Mouse (Mus musculus): ENCODE data around the gene Bloc1s2. TPM values are rescaled to one million over a fixed set of nuclear protein-coding genes. Genes with fewer than 3 reads are reported as not detected.

Bloc1s2 gene
- polyA plus RNA-seq, 2 experiments: 74.8 to 87.5 TPM

DNA sequence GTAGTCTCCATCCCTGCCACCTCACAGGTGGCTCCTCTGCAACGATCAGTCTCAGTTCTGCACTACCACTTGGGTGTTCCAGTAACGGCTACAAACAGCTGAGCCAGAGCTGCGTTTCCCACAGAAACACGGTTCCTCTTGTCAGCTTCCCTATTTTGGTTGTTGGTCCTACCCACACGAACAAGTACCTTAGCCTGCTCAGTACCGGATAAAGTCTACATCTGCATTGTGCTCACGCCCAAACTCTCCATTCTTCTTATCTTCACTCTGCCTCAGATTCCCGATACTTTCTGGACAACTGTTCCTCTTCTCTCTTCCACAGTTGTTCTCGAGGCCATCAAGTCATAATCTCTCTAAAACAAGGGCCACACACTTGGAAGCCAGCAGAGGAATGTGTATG lies 1.9 kb downstream of the Bloc1s2 start:
- Histone ChIP-seq H3K36me3 (ENCODE audit: control insufficient read depth, insufficient read depth, low read length) (peaks cover 48% of the 10 kb centered on the region), H3K9me3 (ENCODE audit: control insufficient read depth, low read length) (no peaks in the 10 kb centered on the region), H3K9ac (ENCODE audit: low read depth, low read length, severe bottlenecking) (no peak overlapping the region), H3K27me3 (ENCODE audit: control insufficient read depth, insufficient read depth, low read length) (no peaks in the 10 kb centered on the region), H3K27ac (replicated peaks; ENCODE audit: low read depth, low read length) (no peak overlapping the region), H3K4me1 (ENCODE audit: control insufficient read depth, insufficient read depth, low read length) (peaks cover 11% of the 10 kb centered on the region), H3K4me2 (replicated peaks; ENCODE audit: low read depth, low read length, severe bottlenecking) (no peak overlapping the region), H3K4me3 (replicated peaks; ENCODE audit: low read length) (no peak overlapping the region)
- no peak for TF ChIP-seq POLR2A (IDR thresholded peaks at IDR 0.05; ENCODE audit: borderline replicate concordance, extremely low read depth, insufficient read depth, insufficient read length)
- DNase-seq (ENCODE audit: low spot score) (no peak), ATAC-seq (ENCODE audit: low FRiP score, low read depth) (no peak)
- 88% methylated on average over 9 of the region's 9 CpGs for WGBS

DNA sequence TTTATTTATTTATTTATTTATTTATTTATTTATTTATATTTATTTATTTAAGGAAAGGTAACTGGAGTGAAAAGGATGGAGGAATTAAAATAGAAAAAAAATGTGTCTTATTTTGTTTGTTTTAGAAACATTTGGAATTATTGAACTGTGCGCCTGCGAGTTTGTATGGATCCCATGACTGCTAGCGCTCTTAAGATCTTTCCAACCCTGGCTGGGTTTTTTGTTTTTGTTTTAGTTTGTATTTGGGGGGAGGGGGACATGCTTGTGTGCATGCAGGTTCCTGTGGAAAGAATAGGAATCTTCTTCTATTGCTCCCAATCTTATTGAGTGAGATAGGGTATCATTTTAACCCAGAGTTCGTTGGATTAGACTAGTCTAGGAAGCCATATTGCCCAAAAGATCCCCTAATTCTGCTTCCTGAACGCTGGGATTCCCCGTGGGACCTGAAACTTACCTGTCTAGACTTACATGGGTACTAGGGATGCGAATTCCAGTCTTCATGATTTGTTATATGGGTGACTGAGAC lies 10.2 kb downstream of the Bloc1s2 start:
- Histone ChIP-seq H3K27me3 (ENCODE audit: control insufficient read depth, insufficient read depth, low read length) (no peaks in the 10 kb centered on the region), H3K27ac (replicated peaks; ENCODE audit: low read depth, low read length) (no peak overlapping the region), H3K9ac (ENCODE audit: low read depth, low read length, severe bottlenecking) (no peak overlapping the region), H3K9me3 (ENCODE audit: control insufficient read depth, low read length) (no peaks in the 10 kb centered on the region), H3K4me1 (ENCODE audit: control insufficient read depth, insufficient read depth, low read length) (no peaks in the 10 kb centered on the region), H3K4me3 (replicated peaks; ENCODE audit: low read length) (peak overlapping the region; percentile 64), H3K4me2 (replicated peaks; ENCODE audit: low read depth, low read length, severe bottlenecking) (peak overlapping the region; percentile 45), H3K36me3 (ENCODE audit: control insufficient read depth, insufficient read depth, low read length) (peaks cover 37% of the 10 kb centered on the region)
- TF ChIP-seq POLR2A (IDR thresholded peaks at IDR 0.05; ENCODE audit: borderline replicate concordance, extremely low read depth, insufficient read depth, insufficient read length): no peak
- DNase-seq (ENCODE audit: low spot score) (no peak), ATAC-seq (ENCODE audit: low FRiP score, low read depth) (peak; percentile 17)
- WGBS: 22% methylated on average over 7 of the region's 7 CpGs

GRCm38 (mm10) chr19:44135072-44135959 lies 10.9 kb downstream of the Bloc1s2 start, which contains the start of gene Cwf19l1:
Cwf19l1 (minus strand) TSS chr19:44135876.
- WGBS: under 1% methylated on average over 45 of the region's 45 CpGs
- Histone ChIP-seq H3K9ac (ENCODE audit: low read depth, low read length, severe bottlenecking) (peak within 1 kb of the TSS; percentile 68), H3K27me3 (ENCODE audit: control insufficient read depth, insufficient read depth, low read length) (no peaks in the 10 kb centered on the region), H3K36me3 (ENCODE audit: control insufficient read depth, insufficient read depth, low read length) (peaks cover 39% of the 10 kb centered on the region), H3K27ac (replicated peaks; ENCODE audit: low read depth, low read length) (peak within 1 kb of the TSS; percentile 94), H3K4me2 (replicated peaks; ENCODE audit: low read depth, low read length, severe bottlenecking) (peak within 1 kb of the TSS; percentile 65), H3K4me1 (ENCODE audit: control insufficient read depth, insufficient read depth, low read length) (no peaks in the 10 kb centered on the region), H3K4me3 (replicated peaks; ENCODE audit: low read length) (peak within 1 kb of the TSS; percentile 64), H3K9me3 (ENCODE audit: control insufficient read depth, low read length) (no peaks in the 10 kb centered on the region)
- peak; percentile 94 for ATAC-seq (ENCODE audit: low FRiP score, low read depth)
- DNase-seq (ENCODE audit: low spot score): peak; percentile 94
- TF ChIP-seq POLR2A (IDR thresholded peaks at IDR 0.05; ENCODE audit: borderline replicate concordance, extremely low read depth, insufficient read depth, insufficient read length): peak; percentile 41; the same call in 1 of the 2 replicates

- H3K27me3 ChIP-seq (ENCODE audit: control insufficient read depth, insufficient read depth, low read length): no peaks in the 10 kb centered on the region
- no peak overlapping the region for H3K4me3 ChIP-seq (replicated peaks; ENCODE audit: low read length)
- H3K36me3 ChIP-seq (ENCODE audit: control insufficient read depth, insufficient read depth, low read length): peaks cover 42% of the 10 kb centered on the region
- H3K4me1 ChIP-seq (ENCODE audit: control insufficient read depth, insufficient read depth, low read length): no peaks in the 10 kb centered on the region
- H3K9me3 ChIP-seq (ENCODE audit: control insufficient read depth, low read length): no peaks in the 10 kb centered on the region
- WGBS: 90% methylated on average over 5 of the region's 5 CpGs
- H3K9ac ChIP-seq (ENCODE audit: low read depth, low read length, severe bottlenecking): no peak overlapping the region
- no peak overlapping the region for H3K4me2 ChIP-seq (replicated peaks; ENCODE audit: low read depth, low read length, severe bottlenecking)
- H3K27ac ChIP-seq (replicated peaks; ENCODE audit: low read depth, low read length): no peak overlapping the region
- DNase-seq (ENCODE audit: low spot score) (no peak), ATAC-seq (ENCODE audit: low FRiP score, low read depth) (no peak)
- TF ChIP-seq POLR2A (IDR thresholded peaks at IDR 0.05; ENCODE audit: borderline replicate concordance, extremely low read depth, insufficient read depth, insufficient read length): no peak
Measured at GRCm38 (mm10) chr19:44132917-44133316, 13.3 kb downstream of the Bloc1s2 start.

DNA sequence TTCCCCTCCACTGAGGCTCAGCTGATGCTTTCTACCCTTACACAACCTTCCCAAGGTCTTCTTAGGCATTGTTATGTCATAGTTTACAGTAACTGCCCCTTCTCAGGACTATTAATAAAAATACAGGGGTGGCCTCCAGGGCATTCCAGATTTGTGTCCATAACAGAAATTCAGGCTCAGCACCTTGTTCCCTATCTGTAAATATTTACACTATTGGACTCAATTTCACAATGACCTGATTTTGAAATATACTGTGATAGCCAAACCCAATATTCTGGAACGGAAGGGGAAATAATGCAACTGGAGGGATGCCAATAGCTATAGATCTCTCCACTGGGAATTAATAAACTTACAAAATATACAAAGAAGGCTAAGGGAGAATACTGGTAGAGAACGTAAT lies 17.7 kb downstream of the Bloc1s2 start:
- no peak for DNase-seq (ENCODE audit: low spot score)
- 77% methylated on average over 2 of the region's 2 CpGs for WGBS
- ATAC-seq (ENCODE audit: low FRiP score, low read depth): no peak
- no peaks in the 10 kb centered on the region for H3K4me1 ChIP-seq (ENCODE audit: control insufficient read depth, insufficient read depth, low read length)
- no peak overlapping the region for H3K4me3 ChIP-seq (replicated peaks; ENCODE audit: low read length)
- H3K27me3 ChIP-seq (ENCODE audit: control insufficient read depth, insufficient read depth, low read length): no peaks in the 10 kb centered on the region
- H3K36me3 ChIP-seq (ENCODE audit: control insufficient read depth, insufficient read depth, low read length): peaks cover 72% of the 10 kb centered on the region
- H3K27ac ChIP-seq (replicated peaks; ENCODE audit: low read depth, low read length): no peak overlapping the region
- no peak overlapping the region for H3K4me2 ChIP-seq (replicated peaks; ENCODE audit: low read depth, low read length, severe bottlenecking)
- no peak overlapping the region for H3K9ac ChIP-seq (ENCODE audit: low read depth, low read length, severe bottlenecking)
- TF ChIP-seq POLR2A (IDR thresholded peaks at IDR 0.05; ENCODE audit: borderline replicate concordance, extremely low read depth, insufficient read depth, insufficient read length): no peak
- no peaks in the 10 kb centered on the region for H3K9me3 ChIP-seq (ENCODE audit: control insufficient read depth, low read length)
